Mouse (Mus musculus): ENCODE measurements around the gene Rbp3. TPM values are rescaled to one million over a fixed set of nuclear protein-coding genes. Genes with fewer than 3 reads are reported as not detected.

The Rbp3 gene
- polyA plus RNA-seq, 1 experiment from 2014 or later: 0.10 TPM

DNA sequence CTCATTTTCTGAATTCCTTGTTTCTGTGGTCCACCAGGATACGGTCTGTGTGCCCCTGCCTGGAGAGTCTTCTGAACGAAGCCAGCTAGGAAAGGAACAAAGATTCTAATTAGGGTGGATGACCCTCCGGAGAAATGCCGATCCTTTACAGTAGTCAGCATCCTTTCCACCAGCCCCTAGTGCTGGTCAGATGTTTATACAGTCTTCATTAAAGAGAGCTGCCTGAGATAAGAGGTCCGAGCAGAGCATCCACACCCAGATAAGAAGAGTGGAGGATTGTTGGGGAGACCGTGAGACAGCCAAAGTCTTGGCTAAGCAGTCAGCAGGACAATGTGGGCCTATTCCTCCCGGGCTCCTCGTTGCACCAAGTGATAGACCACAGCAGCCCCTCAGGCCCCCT lies 13.1 kb upstream of the Rbp3 start, which contains the start of gene Gdf2:
TSS of gene Gdf2 (plus strand) at position 301 of the 400 bp plus-strand sequence.
- no peaks in the 10 kb centered on the region for H3K27me3 ChIP-seq (replicated peaks)
- no peak for ATAC-seq (replicated peaks)
- no peaks in the 10 kb centered on the region for H3K36me3 ChIP-seq (replicated peaks)
- H3K4me1 ChIP-seq: no peaks in the 10 kb centered on the region
- 80% methylated on average over 8 of the region's 8 CpGs for WGBS
- no peaks in the 10 kb centered on the region for H3K9me3 ChIP-seq
- H3K4me2 ChIP-seq: no peak within 1 kb of the TSS
- H3K27ac ChIP-seq: no peak within 1 kb of the TSS
- H3K9ac ChIP-seq: no peak within 1 kb of the TSS
- no peak within 1 kb of the TSS for H3K4me3 ChIP-seq

DNA sequence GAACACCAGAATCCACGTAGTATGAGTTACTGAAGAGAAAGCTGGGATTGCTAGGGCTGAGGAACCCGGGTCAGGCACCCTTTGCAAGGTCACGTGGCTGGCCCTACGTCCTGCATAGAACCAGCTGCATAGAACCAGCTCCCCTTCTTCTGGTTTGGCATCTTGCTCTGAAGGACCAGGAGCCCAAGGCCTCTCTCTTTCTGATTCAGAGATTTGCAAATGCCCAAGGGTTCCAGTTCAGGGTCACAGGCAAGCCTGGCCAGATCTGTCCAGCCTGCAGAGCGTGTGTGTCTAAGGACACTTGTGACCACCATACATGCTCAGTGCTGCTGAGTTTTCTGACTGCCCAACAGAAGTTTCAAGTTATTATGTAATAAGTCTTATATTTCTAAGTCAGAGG lies 11.6 kb upstream of the Rbp3 start:
- no peak for ATAC-seq (replicated peaks)
- H3K27me3 ChIP-seq (replicated peaks): no peaks in the 10 kb centered on the region
- no peaks in the 10 kb centered on the region for H3K36me3 ChIP-seq (replicated peaks)
- no peak overlapping the region for H3K9ac ChIP-seq
- no peaks in the 10 kb centered on the region for H3K4me1 ChIP-seq
- no peak overlapping the region for H3K4me3 ChIP-seq
- WGBS: 84% methylated on average over 5 of the region's 5 CpGs
- no peaks in the 10 kb centered on the region for H3K9me3 ChIP-seq
- no peak overlapping the region for H3K27ac ChIP-seq
- H3K4me2 ChIP-seq: no peak overlapping the region

DNA sequence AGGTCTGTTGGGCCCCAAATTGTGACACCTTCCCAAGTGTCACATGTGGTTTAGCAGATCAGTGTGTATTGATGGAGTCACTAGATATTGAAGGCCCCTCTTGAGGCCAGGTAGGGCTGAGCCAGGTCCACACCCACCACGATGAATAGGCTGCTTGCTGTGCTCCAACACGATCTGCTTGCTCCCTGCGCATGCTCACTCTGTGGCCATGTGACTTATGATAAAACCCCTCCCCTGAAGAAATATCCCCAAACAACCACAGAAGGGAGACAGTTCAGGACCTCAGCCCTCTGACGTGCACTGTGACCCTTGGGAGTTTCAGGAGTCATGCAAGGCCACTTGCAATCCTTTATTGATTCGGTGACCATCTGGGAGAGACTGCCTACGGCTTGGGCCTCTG lies 7.7 kb upstream of the Rbp3 start:
- H3K4me2 ChIP-seq: no peak overlapping the region
- 75% methylated on average over 6 of the region's 6 CpGs for WGBS
- H3K27ac ChIP-seq: no peak overlapping the region
- no peaks in the 10 kb centered on the region for H3K27me3 ChIP-seq (replicated peaks)
- no peak overlapping the region for H3K4me3 ChIP-seq
- H3K9me3 ChIP-seq: no peaks in the 10 kb centered on the region
- no peak for ATAC-seq (replicated peaks)
- H3K9ac ChIP-seq: no peak overlapping the region
- no peaks in the 10 kb centered on the region for H3K36me3 ChIP-seq (replicated peaks)
- no peaks in the 10 kb centered on the region for H3K4me1 ChIP-seq

DNA sequence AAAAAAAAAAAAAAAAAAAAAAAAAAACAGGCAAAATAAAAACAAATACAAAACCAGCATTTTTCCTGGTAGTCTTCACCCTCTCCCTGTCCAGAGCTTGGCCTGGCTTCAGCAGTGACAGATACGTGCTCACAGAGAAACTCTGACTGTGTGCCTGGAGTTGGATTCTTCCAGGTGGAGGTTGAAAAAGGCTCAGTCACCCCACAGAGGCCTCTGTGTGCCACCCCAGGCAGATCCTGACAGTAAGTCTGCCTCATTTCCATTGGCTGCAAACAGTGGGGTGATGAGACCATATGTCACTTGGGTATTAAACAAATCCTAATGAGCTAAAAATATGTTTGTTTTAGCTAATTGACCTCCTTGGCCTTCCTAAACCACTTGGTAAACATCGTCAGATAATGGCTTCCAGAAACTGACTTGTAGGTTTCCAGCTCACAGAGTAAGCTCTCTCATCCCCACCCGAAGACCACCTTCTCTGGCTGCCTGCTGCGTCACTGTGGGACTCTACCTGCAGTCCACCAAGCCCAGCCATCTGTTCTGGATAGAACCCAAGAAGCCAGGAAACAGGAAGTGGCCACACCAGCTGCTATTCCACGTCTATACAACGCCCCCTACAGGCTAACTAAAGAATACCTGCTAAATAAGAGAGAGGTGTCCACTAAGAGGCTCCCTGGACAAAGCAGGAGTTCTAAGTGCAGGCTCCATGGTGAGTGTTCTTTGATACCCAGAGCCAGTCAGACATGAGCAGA lies 1.4 kb upstream of the Rbp3 start:
- Histone ChIP-seq H3K9me3 (no peaks in the 10 kb centered on the region), H3K27me3 (replicated peaks) (no peaks in the 10 kb centered on the region), H3K36me3 (replicated peaks) (no peaks in the 10 kb centered on the region), H3K4me3 (no peak overlapping the region), H3K4me2 (no peak overlapping the region), H3K4me1 (no peaks in the 10 kb centered on the region), H3K9ac (no peak overlapping the region), H3K27ac (no peak overlapping the region)
- 67% methylated on average over 6 of the region's 6 CpGs for WGBS
- no peak for ATAC-seq (replicated peaks)

DNA sequence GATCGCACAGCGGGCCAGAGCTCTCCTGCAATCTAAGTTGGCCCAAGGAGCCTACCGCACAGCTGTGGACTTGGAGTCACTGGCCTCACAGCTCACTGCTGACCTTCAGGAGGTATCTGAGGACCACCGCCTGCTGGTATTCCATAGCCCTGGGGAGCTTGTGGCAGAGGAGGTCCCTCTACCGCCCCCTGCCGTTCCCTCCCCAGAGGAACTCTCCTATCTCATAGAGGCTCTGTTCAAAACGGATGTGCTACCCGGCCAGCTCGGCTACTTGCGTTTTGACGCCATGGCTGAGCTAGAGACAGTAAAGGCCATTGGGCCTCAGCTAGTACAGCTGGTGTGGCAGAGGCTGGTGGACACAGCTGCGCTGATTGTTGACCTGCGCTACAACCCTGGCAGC lies 2.3 kb downstream of the Rbp3 start:
- Histone ChIP-seq H3K36me3 (replicated peaks) (no peaks in the 10 kb centered on the region), H3K9me3 (no peaks in the 10 kb centered on the region)
- 85% methylated on average over 13 of the region's 13 CpGs for WGBS

DNA sequence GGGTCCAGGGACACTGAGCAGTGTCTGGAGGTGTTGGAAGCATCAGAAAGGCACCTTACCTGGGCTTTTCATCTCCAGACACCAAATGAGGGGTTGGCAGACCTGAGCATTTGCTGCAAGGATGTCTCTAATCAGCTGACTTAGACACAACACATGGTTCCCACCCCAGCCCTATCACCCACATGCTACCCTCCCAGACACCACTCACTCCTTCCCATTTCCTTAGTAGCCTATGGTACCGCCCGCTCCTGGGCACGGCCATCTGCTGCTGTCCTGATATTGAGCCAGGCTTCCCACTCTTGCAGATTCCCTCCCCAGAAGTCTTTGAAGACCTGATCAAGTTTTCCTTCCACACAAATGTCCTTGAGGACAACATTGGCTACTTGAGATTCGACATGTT lies 4.4 kb downstream of the Rbp3 start:
- Histone ChIP-seq H3K4me3 (no peak overlapping the region), H3K27ac (no peak overlapping the region), H3K4me2 (no peak overlapping the region), H3K27me3 (replicated peaks) (no peaks in the 10 kb centered on the region), H3K9ac (no peak overlapping the region), H3K4me1 (no peaks in the 10 kb centered on the region), H3K9me3 (no peaks in the 10 kb centered on the region), H3K36me3 (replicated peaks) (no peaks in the 10 kb centered on the region)
- 95% methylated on average over 4 of the region's 4 CpGs for WGBS
- ATAC-seq (replicated peaks): no peak

More for the DNA sequence above, 2.3 kb downstream of the Rbp3 start:
- no peak overlapping the region for H3K4me2 ChIP-seq
- ATAC-seq (replicated peaks): no peak
- H3K4me1 ChIP-seq: no peaks in the 10 kb centered on the region
- no peak overlapping the region for H3K9ac ChIP-seq
- H3K27me3 ChIP-seq (replicated peaks): no peaks in the 10 kb centered on the region
- no peak overlapping the region for H3K27ac ChIP-seq
- no peak overlapping the region for H3K4me3 ChIP-seq

DNA sequence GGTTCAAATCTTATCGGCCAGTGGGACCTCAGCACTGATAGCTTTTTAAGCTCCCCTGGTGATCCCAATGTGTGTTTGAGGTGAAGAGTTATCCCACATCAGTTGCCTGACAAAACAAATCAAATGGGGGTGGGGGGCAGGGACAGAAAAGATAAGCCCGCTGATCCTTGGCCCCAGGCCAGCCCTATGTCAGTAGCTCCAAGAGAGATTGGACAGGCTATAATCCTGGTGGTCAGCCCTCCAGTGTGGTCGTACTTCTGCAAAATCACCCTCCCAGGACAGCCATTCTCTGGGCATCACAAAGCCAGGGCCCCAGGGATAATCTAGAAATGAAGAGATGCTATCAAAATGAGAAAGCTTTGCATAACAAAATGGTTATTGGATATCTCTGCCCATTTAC lies 5.0 kb downstream of the Rbp3 start:
- Histone ChIP-seq H3K4me1 (no peaks in the 10 kb centered on the region), H3K27me3 (replicated peaks) (no peaks in the 10 kb centered on the region), H3K27ac (no peak overlapping the region), H3K4me2 (no peak overlapping the region), H3K9me3 (no peaks in the 10 kb centered on the region), H3K36me3 (replicated peaks) (no peaks in the 10 kb centered on the region), H3K4me3 (no peak overlapping the region), H3K9ac (no peak overlapping the region)
- WGBS: 56% methylated on average over 3 of the region's 3 CpGs
- no peak for ATAC-seq (replicated peaks)

DNA sequence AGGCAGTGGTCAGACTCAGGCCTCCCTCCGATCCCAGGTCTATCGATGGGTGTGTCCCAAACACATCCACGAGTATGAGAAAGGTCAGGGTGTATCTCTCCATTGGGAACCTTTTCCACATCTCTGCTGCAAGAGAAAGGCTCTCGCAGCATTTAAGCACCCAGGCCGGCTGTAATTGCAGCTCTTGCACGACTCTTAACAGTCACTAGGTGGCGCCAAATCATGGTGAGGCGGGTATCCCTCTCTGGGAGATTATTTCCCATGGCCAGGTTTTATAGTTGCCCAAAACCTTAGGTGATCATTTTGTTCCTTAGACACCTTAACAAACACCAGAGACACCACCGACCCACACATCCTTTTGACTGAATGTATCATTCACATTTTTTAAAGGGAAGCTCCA lies 5.5 kb downstream of the Rbp3 start:
- H3K36me3 ChIP-seq (replicated peaks): no peaks in the 10 kb centered on the region
- no peak overlapping the region for H3K27ac ChIP-seq
- 14% methylated on average over 9 of the region's 9 CpGs for WGBS
- no peaks in the 10 kb centered on the region for H3K27me3 ChIP-seq (replicated peaks)
- H3K4me2 ChIP-seq: no peak overlapping the region
- ATAC-seq (replicated peaks): no peak
- no peak overlapping the region for H3K9ac ChIP-seq
- no peaks in the 10 kb centered on the region for H3K9me3 ChIP-seq
- no peaks in the 10 kb centered on the region for H3K4me1 ChIP-seq
- H3K4me3 ChIP-seq: no peak overlapping the region

DNA sequence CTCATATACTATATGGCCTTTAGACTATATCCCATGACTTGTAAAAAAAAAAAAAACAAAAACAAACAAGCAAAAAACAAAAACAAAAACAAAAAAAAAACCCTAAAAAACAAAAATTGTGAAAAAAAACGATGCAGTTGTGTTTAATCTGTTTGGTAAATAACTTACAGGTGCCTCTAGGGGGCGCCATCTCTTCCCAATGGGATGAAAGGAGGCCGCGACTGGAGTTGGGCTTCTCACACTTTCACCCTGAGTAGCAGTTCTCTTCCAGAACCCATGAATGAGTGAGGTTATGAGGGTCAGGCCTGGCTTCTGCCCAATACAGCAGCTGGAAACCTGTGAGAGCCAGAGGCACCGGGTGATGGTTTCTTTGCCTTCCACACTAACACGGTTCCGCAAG lies 11.9 kb downstream of the Rbp3 start:
- no peak for ATAC-seq (replicated peaks)
- 71% methylated on average over 7 of the region's 7 CpGs for WGBS
- no peaks in the 10 kb centered on the region for H3K9me3 ChIP-seq

DNA sequence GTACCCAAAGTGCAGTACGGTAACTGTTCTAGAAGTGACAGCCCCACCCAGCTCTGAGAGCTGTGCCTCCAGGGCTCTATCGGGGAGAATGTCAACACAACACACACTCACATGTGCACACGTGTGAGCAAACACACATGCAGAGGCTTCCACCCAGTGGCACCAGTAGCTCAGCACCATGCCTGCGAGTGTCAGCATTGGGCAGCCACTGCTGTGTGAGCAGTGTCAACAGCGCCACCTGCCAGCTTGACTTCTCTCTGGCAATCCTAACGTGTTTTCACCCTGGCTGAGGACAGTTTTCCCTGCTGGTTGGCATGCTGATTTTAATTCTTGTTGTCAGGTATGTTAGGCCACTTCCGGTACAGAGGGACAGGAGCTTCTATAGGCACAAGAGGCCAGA lies 18.9 kb downstream of the Rbp3 start:
- Histone ChIP-seq H3K9ac (no peak overlapping the region), H3K4me1 (no peaks in the 10 kb centered on the region), H3K27ac (no peak overlapping the region), H3K4me2 (no peak overlapping the region), H3K4me3 (no peak overlapping the region), H3K27me3 (replicated peaks) (no peaks in the 10 kb centered on the region), H3K36me3 (replicated peaks) (no peaks in the 10 kb centered on the region), H3K9me3 (no peaks in the 10 kb centered on the region)
- WGBS: 49% methylated on average over 7 of the region's 7 CpGs
- ATAC-seq (replicated peaks): no peak

More for the DNA sequence above, 11.9 kb downstream of the Rbp3 start:
- no peak overlapping the region for H3K4me2 ChIP-seq
- H3K27ac ChIP-seq: no peak overlapping the region
- no peaks in the 10 kb centered on the region for H3K27me3 ChIP-seq (replicated peaks)
- no peak overlapping the region for H3K9ac ChIP-seq
- no peaks in the 10 kb centered on the region for H3K4me1 ChIP-seq
- no peaks in the 10 kb centered on the region for H3K36me3 ChIP-seq (replicated peaks)
- no peak overlapping the region for H3K4me3 ChIP-seq

DNA sequence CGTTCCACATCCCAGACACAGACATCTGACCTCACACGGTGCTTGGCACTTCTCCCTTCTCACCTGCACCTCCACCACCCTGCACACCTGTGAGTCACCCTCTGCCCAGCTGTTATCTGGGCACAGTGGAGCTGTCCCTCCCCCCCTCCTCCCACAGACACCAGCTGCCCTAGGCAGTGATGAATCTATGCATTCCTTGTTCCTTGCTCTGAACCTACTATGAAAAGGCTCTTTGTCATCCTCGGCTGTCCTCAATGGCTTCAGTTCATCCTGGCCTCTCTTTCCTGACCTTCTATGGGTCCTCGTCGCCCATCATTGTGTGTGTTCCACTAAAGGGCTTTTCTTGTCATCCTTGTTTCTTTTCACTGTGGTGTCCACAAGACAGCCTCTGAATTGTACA lies 20.9 kb downstream of the Rbp3 start:
- Histone ChIP-seq H3K4me3 (no peak overlapping the region), H3K9ac (no peak overlapping the region), H3K27ac (no peak overlapping the region), H3K9me3 (no peaks in the 10 kb centered on the region), H3K4me1 (peaks cover 9% of the 10 kb centered on the region), H3K4me2 (no peak overlapping the region), H3K36me3 (replicated peaks) (no peaks in the 10 kb centered on the region), H3K27me3 (replicated peaks) (0 out of 2 replicates have a peak, but pooled peaks cover 5% of the 10 kb centered on the region)
- ATAC-seq (replicated peaks): no peak
- WGBS: 61% methylated on average over 5 of the region's 5 CpGs

DNA sequence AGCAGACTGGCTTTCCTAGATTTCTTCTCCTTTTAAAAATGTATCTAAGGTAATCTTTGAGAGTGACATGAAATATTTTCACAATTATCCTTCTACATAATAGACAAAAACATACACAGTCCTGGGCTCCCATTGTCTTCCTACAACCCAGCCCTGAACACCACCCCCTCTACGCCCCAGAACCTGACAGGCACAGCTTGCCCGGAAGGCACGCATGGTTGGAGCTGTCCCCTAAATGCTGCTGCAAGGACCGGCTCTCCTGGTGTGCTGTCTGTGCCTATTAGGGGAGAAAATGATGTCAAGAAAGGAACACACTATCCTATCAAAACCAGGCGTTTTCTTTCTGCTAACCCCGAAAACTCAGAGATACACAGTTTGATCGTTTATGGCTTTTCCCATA lies 23.9 kb downstream of the Rbp3 start:
- H3K4me3 ChIP-seq: peak overlapping the region; percentile 46; the same call in 1 of the 2 replicates

DNA sequence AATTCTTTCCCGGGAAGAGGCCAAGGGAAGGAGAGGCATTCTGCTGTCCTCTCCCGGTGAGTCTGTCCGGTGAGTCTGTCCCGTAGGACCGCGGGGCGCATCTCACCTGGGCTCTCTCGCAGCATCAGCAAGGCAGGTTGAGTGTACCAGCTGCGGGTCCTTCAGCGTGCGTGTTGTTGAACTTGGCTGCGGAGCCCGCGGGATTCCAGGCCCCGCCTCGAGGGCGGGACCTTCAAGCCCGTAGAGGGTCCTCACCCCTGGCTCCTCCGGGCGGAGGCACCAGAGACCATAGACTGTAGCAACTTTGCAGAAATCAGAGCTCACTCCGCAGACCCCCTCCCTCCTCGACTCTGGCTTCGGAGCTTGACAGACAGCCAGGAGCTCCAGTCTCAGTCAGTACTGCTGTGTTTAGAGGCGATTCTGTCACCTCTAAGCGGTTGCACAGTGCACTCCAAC lies 24.8 kb downstream of the Rbp3 start, which contains the start of gene Zfp488:
TSS of gene Zfp488 (minus strand) at position 161 of the 456 bp plus-strand sequence.
- peaks cover 9% of the 10 kb centered on the region for H3K4me1 ChIP-seq
- peak; percentile 71 for ATAC-seq (replicated peaks)
- WGBS: 2% methylated on average over 25 of the region's 25 CpGs

More for the DNA sequence above, 23.9 kb downstream of the Rbp3 start:
- peak overlapping the region; percentile 95 for H3K4me2 ChIP-seq
- H3K36me3 ChIP-seq (replicated peaks): no peaks in the 10 kb centered on the region
- peaks cover 9% of the 10 kb centered on the region for H3K4me1 ChIP-seq
- WGBS: 30% methylated on average over 7 of the region's 7 CpGs
- H3K27me3 ChIP-seq (replicated peaks): 0 out of 2 replicates have a peak, but pooled peaks cover 5% of the 10 kb centered on the region
- H3K27ac ChIP-seq: no peak overlapping the region; the same call in 1 of the 2 replicates
- peak; percentile 78; the same call in 1 of the 2 replicates for ATAC-seq (replicated peaks)
- no peak overlapping the region for H3K9ac ChIP-seq
- no peaks in the 10 kb centered on the region for H3K9me3 ChIP-seq

More for the DNA sequence above, 24.8 kb downstream of the Rbp3 start, which contains the start of gene Zfp488:
- Histone ChIP-seq H3K36me3 (replicated peaks) (no peaks in the 10 kb centered on the region), H3K4me3 (peak within 1 kb of the TSS; percentile 46), H3K27me3 (replicated peaks) (0 out of 2 replicates have a peak, but pooled peaks cover 5% of the 10 kb centered on the region), H3K27ac (no peak within 1 kb of the TSS; the same call in 1 of the 2 replicates), H3K9ac (peak within 1 kb of the TSS; percentile 45), H3K4me2 (peak within 1 kb of the TSS; percentile 95), H3K9me3 (no peaks in the 10 kb centered on the region)
